Mouse (Mus musculus): ENCODE data around the gene Rad51b. TPM values are rescaled to one million over a fixed set of nuclear protein-coding genes. Genes with fewer than 3 reads are reported as not detected.

The Rad51b gene
- total RNA-seq, 1 experiment from 2014 or later, result 0.70 TPM

DNA sequence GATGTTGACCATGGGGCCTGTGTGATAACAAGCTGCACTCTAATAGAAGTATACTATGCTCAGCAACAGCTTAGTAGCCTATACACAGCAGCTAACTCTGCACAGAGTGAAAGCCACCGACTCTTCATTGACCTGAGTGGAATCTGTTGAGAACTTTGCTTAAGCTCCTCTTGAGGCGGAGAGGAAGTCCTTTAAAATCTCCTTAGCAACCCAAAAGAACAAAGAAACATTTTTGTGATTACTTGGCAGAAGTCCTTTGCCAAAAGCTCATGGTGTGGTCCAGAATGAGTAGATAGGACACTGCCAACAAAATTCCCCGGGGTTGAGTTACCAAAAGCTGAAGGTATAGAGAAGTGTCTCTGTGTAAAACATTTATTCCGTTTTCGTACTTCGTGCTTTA lies 282.8 kb downstream of the Rad51b start:
- ATAC-seq (ENCODE audit: extremely low read depth, insufficient number of reproducible peaks, low FRiP score, poor library complexity, severe bottlenecking), result no peak

- ATAC-seq (ENCODE audit: extremely low read depth, insufficient number of reproducible peaks, low FRiP score, poor library complexity, severe bottlenecking), result no peak
These were observed 287.6 kb downstream of the Rad51b start for GRCm38 (mm10) chr12:79584556-79585307.

- no peak for ATAC-seq (ENCODE audit: extremely low read depth, insufficient number of reproducible peaks, low FRiP score, poor library complexity, severe bottlenecking)
These were observed 288.3 kb downstream of the Rad51b start for GRCm38 (mm10) chr12:79585336-79585735.

GRCm38 (mm10) chr12:79588831-79589230 lies 291.7 kb downstream of the Rad51b start:
- ATAC-seq (ENCODE audit: extremely low read depth, insufficient number of reproducible peaks, low FRiP score, poor library complexity, severe bottlenecking), result no peak

DNA sequence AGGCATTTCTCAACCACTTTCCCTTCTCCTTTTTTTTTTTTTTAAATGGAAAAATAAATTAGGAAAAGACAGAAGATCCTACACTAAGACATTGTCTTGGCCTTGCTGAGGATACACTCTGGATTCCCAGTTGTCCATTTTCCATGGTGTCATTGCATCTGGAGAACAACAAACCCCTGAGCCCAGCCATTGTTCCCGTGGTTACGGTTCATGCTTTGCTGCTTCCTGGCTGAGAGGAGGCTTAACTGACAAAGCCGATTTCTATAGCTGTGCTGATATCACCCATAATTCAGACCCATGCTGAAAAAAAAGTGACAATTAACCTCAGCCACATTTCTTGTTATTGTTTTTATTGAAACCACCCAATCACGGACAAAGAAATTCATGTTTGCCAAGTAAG lies 295.1 kb downstream of the Rad51b start:
- no peak for ATAC-seq (ENCODE audit: extremely low read depth, insufficient number of reproducible peaks, low FRiP score, poor library complexity, severe bottlenecking)

DNA sequence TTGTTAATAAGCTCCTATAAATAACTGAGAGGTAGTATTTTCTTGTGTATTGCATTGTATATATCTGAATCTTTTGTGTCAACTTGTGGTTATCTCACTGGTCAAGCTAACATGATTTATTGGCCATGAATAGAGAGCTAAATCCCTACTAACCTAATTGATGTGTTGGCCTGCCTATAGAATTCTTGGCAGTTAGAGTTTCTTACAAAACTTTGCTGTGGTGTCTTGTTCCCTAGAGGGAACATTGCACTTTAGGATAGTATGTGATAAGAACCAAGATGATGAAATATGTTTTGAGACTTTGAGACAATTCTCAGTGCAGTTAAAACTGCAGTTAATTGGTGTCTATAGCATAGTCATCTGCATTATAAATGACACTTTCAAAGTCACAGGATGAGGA lies 299.8 kb downstream of the Rad51b start:
- ATAC-seq (ENCODE audit: extremely low read depth, insufficient number of reproducible peaks, low FRiP score, poor library complexity, severe bottlenecking), result no peak

DNA sequence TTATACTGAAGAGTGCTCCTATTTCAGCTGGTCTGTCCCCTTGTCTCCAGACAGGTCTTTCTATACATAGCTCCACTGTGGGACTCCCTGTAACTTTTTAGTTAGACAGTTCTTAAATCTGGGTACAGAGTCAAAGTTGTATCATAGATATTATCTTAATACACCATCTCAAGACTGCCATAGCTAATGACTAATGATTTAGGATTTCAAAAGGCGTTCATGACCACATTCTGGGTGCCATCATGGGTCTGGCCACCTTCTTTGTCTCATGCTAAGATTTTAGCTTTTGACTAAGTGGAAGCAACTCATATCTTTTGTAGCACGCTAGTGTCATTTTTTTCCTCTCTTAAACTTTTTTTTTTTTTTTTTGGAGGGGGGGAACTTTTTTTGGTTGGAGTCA lies 300.3 kb downstream of the Rad51b start:
- ATAC-seq (ENCODE audit: extremely low read depth, insufficient number of reproducible peaks, low FRiP score, poor library complexity, severe bottlenecking), result no peak

DNA sequence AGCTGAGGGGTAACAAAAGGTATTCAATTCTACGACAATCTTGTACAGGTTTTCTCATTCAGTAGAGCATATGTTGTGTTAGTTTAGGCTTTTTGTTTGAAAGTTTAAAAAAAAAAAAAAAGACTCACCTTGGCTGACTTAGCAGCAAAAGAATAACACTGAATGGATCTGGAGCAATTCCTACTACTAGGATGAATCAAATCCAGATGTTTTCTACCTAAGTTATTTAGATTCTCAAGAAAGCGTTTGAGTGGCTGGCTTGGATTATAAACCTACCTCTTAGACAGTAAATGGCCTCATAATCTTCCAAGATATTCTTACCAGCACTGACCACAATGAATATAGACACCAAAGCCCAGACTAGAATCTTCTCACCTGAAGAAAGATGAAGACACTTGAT lies 300.7 kb downstream of the Rad51b start:
- no peak for ATAC-seq (ENCODE audit: extremely low read depth, insufficient number of reproducible peaks, low FRiP score, poor library complexity, severe bottlenecking)

- ATAC-seq (ENCODE audit: extremely low read depth, insufficient number of reproducible peaks, low FRiP score, poor library complexity, severe bottlenecking), result no peak
These were observed 301.4 kb downstream of the Rad51b start for GRCm38 (mm10) chr12:79598496-79598895.

DNA sequence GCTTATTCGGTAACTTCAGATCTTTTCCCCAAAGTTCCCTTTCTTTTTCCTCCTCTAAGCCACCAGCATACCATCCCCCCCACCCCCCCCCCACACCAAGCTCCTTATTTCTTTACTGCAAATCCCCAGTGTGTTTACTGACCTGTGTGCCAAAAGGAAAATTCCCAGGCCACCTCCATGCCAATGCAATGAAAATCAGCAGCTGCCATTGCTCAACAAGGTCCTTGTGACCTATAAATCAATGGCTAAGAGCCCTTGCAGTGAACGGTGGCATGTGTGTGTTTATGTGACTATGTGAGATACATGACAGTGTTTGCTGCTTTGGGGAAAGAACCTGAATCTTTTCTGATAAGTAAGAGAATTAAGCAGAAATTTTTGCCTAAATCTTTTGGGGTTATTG lies 301.8 kb downstream of the Rad51b start:
- no peak for ATAC-seq (ENCODE audit: extremely low read depth, insufficient number of reproducible peaks, low FRiP score, poor library complexity, severe bottlenecking)

- ATAC-seq (ENCODE audit: extremely low read depth, insufficient number of reproducible peaks, low FRiP score, poor library complexity, severe bottlenecking), result no peak
These were observed 303.2 kb downstream of the Rad51b start for GRCm38 (mm10) chr12:79600149-79600769.

- ATAC-seq (ENCODE audit: extremely low read depth, insufficient number of reproducible peaks, low FRiP score, poor library complexity, severe bottlenecking), result no peak
These were observed 305.6 kb downstream of the Rad51b start for GRCm38 (mm10) chr12:79602641-79603040.

DNA sequence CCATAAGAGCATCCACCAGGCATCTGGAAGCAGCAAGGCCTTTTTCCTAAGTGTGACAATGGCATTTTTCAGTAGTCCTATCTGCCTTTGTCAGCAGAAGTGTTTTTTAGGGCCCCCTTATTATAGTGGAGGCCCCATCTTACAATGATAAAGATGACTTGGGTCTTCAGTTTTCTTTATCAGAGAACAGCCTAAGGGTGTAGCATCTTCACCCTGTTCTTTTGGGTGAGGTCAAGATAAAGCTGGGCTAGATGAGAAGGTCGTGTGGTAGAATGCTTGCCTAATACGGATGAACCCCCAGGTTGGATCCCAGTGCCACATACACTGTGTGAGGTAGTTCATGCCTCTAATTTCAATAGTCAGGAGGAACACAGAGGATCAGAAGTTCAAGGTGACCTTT lies 307.8 kb downstream of the Rad51b start:
- no peak for ATAC-seq (ENCODE audit: extremely low read depth, insufficient number of reproducible peaks, low FRiP score, poor library complexity, severe bottlenecking)

GRCm38 (mm10) chr12:79606197-79606631 lies 309.1 kb downstream of the Rad51b start:
- no peak for ATAC-seq (ENCODE audit: extremely low read depth, insufficient number of reproducible peaks, low FRiP score, poor library complexity, severe bottlenecking)

DNA sequence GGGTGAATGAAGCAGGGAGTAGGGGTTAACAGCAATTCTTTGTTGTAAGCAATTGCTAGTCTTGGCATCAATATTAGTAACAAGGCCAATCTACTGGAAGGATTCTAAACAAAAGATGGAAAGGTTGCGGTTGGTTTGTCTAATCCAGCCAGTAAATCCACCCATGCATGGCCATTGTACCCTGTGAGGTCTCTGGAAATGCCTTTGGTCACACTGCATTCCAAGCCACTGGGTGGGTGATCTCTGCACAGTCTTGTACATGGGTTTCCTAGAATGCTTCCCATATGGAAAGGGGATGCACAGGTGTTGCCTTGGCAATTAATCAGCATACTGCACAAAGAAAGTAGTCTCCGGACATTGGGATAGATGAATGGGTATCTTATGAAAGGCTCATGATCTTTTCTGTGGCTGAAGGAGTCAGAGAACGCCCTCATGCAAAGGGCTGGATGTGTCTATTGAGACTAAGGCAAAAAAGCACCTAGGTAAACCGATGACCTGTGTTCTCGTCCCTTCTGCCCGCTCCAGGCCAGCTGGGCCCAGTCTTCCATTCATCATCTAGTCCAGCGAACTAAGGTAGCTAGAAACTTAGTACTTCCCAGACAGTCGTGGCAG lies 312.4 kb downstream of the Rad51b start:
- ATAC-seq (ENCODE audit: extremely low read depth, insufficient number of reproducible peaks, low FRiP score, poor library complexity, severe bottlenecking), result no peak

DNA sequence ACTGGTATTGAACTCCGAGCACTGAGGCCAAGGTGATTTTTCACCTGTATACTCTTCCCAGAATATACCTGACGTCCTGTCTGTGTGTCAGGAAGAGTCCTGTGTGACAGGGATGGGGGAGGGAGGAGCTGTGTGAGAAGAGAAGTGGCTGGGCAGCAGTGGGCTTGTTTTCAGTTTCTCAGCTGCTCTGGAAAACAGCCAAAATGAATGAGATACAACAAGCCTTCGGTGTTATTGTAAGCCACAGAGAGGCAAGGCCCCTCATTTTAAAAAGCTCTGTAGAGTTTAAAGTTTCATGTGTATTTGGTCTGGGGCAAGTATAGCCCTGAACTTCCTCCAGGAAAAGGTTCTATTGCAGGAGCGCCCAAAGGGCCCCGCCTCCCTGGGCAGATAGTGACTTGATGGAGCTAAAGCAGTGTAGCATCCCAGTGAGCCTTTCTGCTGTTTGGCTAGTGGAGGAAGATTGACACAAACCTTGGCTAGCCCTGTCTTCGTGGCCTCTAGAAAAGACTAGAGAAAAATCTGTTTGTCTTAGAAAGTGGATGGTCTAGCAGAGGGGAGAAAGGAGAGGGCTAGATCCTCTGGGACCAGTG lies 313.5 kb downstream of the Rad51b start:
- ATAC-seq (ENCODE audit: extremely low read depth, insufficient number of reproducible peaks, low FRiP score, poor library complexity, severe bottlenecking), result no peak

DNA sequence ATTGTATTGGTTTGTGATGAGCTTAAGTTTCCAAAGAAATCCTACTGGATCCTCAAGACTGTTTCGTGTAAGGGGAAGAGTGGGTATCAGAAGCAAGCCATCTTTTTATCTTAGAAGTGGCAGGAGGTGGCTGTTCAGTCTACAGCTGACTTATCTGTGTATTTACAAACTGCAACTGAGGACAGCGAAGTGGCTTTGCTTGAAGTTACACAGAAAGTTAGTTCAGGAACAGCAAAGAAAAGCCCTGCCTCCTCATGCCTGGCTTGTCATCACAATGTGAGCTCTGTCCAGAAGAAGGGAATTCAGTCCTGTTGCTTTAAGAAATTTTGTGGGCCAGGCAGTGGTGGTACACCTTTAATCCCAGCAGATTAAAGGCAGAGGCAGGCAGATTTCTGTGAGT lies 314.6 kb downstream of the Rad51b start:
- no peak for ATAC-seq (ENCODE audit: extremely low read depth, insufficient number of reproducible peaks, low FRiP score, poor library complexity, severe bottlenecking)

GRCm38 (mm10) chr12:79612334-79613060 lies 315.4 kb downstream of the Rad51b start:
- ATAC-seq (ENCODE audit: extremely low read depth, insufficient number of reproducible peaks, low FRiP score, poor library complexity, severe bottlenecking), result peak; percentile 97

- no peak for ATAC-seq (ENCODE audit: extremely low read depth, insufficient number of reproducible peaks, low FRiP score, poor library complexity, severe bottlenecking)
These were observed 316.1 kb downstream of the Rad51b start for GRCm38 (mm10) chr12:79613061-79613788.
